Mouse (Mus musculus): ENCODE measurements around the gene Adat1. TPM values are rescaled to one million over a fixed set of nuclear protein-coding genes. Genes with fewer than 3 reads are reported as not detected.
A peak's percentile ranks its signal among the peaks of the same experiment; 100 is the strongest.

Adat1 gene
- total and polyA plus RNA-seq, 3 experiments: 8.3 to 9.3 TPM; not detected in 1

GRCm38 (mm10) chr8:112010997-112011815, 19.1 kb upstream of the Adat1 start, which contains the start of the genes Kars and Terf2ip (continued):
- peak; percentile 91 for TF ChIP-seq ELF1 (IDR thresholded peaks at IDR 0.05; ENCODE audit: low read depth, low read length)
- TF ChIP-seq RCOR1 (IDR thresholded peaks at IDR 0.05; ENCODE audit: low read depth, low read length): no peak
- no peak for TF ChIP-seq RAD21 (IDR thresholded peaks at IDR 0.05; ENCODE audit: low read depth, low read length)
- TF ChIP-seq USF1 (IDR thresholded peaks at IDR 0.05; ENCODE audit: low read depth, low read length): no peak
- no peak for TF ChIP-seq MYB (IDR thresholded peaks at IDR 0.05; ENCODE audit: low read depth, low read length)
- TF ChIP-seq MAZ (IDR thresholded peaks at IDR 0.05; ENCODE audit: low read depth, low read length): no peak
- no peak for TF ChIP-seq CTCF (IDR thresholded peaks at IDR 0.05 in 2 of 3, conservative IDR thresholded peaks at IDR 0.05 in 1 of 3; ENCODE audit: control insufficient read depth in 1 of 3, insufficient read depth in 1 of 3, low read depth in 2 of 3, low read length in 3 of 3, poor library complexity in 1 of 3, severe bottlenecking in 1 of 3)
- peak; percentile 90 for TF ChIP-seq NELFE (IDR thresholded peaks at IDR 0.05; ENCODE audit: low read depth, low read length)
- TF ChIP-seq CHD2 (IDR thresholded peaks at IDR 0.05; ENCODE audit: low read length): no peak
- TF ChIP-seq MAX (IDR thresholded peaks at IDR 0.05; ENCODE audit: low read length): peak; percentile 78
- TF ChIP-seq JUND (IDR thresholded peaks at IDR 0.05; ENCODE audit: low read depth, low read length): no peak
- no peak for TF ChIP-seq UBTF (IDR thresholded peaks at IDR 0.05; ENCODE audit: borderline replicate concordance, insufficient read depth, low read depth, low read length)
- no peak for TF ChIP-seq ZKSCAN1 (IDR thresholded peaks at IDR 0.05; ENCODE audit: low read depth, low read length)
- peak; percentile 90 for TF ChIP-seq SIN3A (IDR thresholded peaks at IDR 0.05; ENCODE audit: low read length)
- no peak for TF ChIP-seq CHD1 (IDR thresholded peaks at IDR 0.05; ENCODE audit: low read depth, low read length)
- peak; percentile 92 for TF ChIP-seq E2F4 (IDR thresholded peaks at IDR 0.05; ENCODE audit: borderline replicate concordance, low read depth, low read length)
- TF ChIP-seq TBP (IDR thresholded peaks at IDR 0.05; ENCODE audit: low read depth, low read length): peak; percentile 90
- no peak for TF ChIP-seq MAFK (IDR thresholded peaks at IDR 0.05; ENCODE audit: borderline replicate concordance, low read depth, low read length)
- TF ChIP-seq MXI1 (IDR thresholded peaks at IDR 0.05; ENCODE audit: low read depth, low read length): peak; percentile 90

- H3K36me3 ChIP-seq (ENCODE audit: control insufficient read depth in 1 of 2, insufficient read depth in 2 of 2, low read length in 2 of 2): peaks cover 7 to 48% of the 10 kb centered on the region in 2 experiments
- peak; percentile 38 for DNase-seq (ENCODE audit: low read depth, low spot score)
- H3K4me1 ChIP-seq (ENCODE audit: control insufficient read depth in 1 of 2, insufficient read depth in 2 of 2, low read length in 2 of 2): peaks cover 19 to 34% of the 10 kb centered on the region in 2 experiments
- peaks cover 63% of the 10 kb centered on the region for H3K79me2 ChIP-seq (ENCODE audit: control insufficient read depth, insufficient read depth, low read length, poor library complexity)
- H3K9ac ChIP-seq (ENCODE audit: control insufficient read depth, low read depth, low read length, poor library complexity, severe bottlenecking): no peak overlapping the region
- peak overlapping the region; percentile 14 to 19; a peak in 2 of 4 replicates for H3K4me3 ChIP-seq (ENCODE audit: control insufficient read depth in 1 of 2, insufficient read depth in 1 of 2, low read depth in 2 of 2, low read length in 2 of 2)
- no peaks in the 10 kb centered on the region for H3K9me3 ChIP-seq (replicated peaks; ENCODE audit: insufficient read depth, low read length)
- no peak overlapping the region for H3K27ac ChIP-seq (ENCODE audit: control insufficient read depth, low read depth, low read length)
- no peaks in the 10 kb centered on the region for H3K27me3 ChIP-seq (ENCODE audit: control insufficient read depth in 1 of 2, insufficient read depth in 2 of 2, low read length in 2 of 2)
- TF ChIP-seq TBP (IDR thresholded peaks at IDR 0.05; ENCODE audit: low read depth, low read length): no peak
- no peak for TF ChIP-seq JUND (IDR thresholded peaks at IDR 0.05; ENCODE audit: low read depth, low read length)
- TF ChIP-seq POLR2AphosphoS5 (IDR thresholded peaks at IDR 0.05; ENCODE audit: borderline replicate concordance, low read depth, low read length): no peak
- no peak for TF ChIP-seq E2F4 (IDR thresholded peaks at IDR 0.05; ENCODE audit: borderline replicate concordance, low read depth, low read length)
- no peak for TF ChIP-seq ELF1 (IDR thresholded peaks at IDR 0.05; ENCODE audit: low read depth, low read length)
- TF ChIP-seq ETS1 (IDR thresholded peaks at IDR 0.05; ENCODE audit: low read depth, low read length): no peak
- no peak for TF ChIP-seq NRF1 (IDR thresholded peaks at IDR 0.05; ENCODE audit: insufficient read depth, low read depth, low read length, poor library complexity, severe bottlenecking)
- no peak for TF ChIP-seq USF2 (IDR thresholded peaks at IDR 0.05; ENCODE audit: borderline replicate concordance in 1 of 2, insufficient read depth in 1 of 2, low read depth in 1 of 2, low read length in 2 of 2)
Observed at GRCm38 (mm10) chr8:112009558-112009957, 17.5 kb upstream of the Adat1 start.
